Mouse (Mus musculus) brain, embryonic 18.5 days (tissue): ENCODE measurements around the gene Fam43a.

ENCODE experiments used
- DNase-seq: peaks from one replicate; pipeline ENCODE4 v3.0.0-alpha.2; 2012; ENCODE audit warnings: low read depth, low spot score

Gene Fam43a

DNA sequence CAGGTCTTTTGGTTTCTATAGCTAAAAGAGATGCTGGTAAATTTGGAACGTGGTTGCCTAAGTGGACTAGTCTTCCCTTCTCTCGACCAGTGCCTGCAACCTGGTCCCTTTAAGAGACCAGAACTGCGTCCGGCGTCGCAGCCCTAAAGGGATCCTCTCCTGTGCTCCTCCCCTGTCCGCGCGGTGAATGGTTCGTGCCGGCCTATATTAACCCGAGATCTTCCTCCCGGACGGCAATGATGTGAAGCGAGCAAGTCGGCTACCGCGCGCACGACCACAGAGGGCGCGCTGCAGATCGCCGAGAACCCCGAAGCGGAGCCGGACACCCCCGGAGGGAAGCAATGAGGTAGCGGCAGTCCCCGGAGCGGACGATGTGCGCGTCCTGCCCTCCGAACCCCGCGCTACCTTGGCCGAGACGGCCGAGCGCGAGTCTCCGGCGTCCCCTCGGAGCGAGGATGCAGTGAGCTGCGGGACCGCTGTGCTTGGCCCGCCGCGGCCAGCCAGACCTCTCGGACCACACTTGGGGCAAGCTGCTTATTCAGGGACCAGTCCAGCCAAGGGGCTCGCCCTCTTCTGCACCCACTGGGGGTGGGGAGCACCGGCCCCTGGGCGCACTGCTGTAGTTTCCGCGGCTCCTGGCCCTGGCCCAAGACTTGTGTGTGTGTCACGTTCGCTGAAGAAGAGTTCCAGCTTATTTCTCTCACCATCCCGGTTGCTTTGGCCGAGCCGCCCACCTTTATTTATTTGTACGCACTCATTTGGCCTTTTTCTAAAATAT lies at the start of gene Fam43a:
Gene Fam43a, plus strand, starts transcription at position 233 of the 778 bp plus-strand sequence.
- DNase-seq: no peak

DNA sequence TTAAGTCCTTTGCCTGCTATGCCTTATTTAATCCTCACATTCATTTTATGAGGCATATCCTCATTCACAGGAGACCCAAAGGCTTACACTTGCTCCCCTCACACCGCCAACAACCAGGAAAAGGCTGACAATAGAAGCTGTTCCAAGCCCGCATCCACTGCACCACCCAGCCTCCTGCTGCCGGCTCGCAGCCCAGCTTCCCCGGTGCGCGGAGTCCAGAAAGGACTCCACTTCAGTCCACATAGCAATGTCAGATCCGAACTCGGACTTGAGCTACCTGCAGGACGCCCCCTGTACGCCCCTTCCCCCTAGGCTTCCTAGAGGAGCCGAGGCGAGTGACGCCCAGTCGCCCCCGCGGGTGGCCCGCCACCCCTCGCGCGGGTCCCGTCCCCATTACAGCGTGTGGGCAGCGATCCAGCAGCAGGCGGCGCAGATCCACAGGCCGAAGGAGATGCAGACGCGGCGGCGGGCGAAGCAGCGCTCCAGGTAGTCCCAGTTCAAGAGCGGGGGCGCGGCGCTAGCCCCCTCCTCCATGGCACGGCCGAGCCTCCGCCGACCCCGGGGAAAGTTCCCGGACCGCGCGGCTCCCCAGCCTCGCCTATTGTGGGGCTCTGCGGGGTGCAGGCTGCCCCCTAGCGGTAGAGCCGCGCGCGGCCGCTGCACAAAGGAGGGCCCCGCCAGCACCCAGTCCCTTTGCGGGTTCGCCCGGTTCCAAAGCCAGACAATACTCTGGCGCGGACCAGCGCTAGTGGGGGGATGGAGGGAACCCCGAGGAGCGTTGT lies 49.4 kb upstream of the Fam43a start:
- no peak for DNase-seq

- no peak for DNase-seq
Observed at GRCm38 (mm10) chr16:30550748-30551192, 48.8 kb upstream of the Fam43a start, which contains the start of gene Tmem44. TSS of gene Tmem44 (minus strand) at chr16:30550842.

DNA sequence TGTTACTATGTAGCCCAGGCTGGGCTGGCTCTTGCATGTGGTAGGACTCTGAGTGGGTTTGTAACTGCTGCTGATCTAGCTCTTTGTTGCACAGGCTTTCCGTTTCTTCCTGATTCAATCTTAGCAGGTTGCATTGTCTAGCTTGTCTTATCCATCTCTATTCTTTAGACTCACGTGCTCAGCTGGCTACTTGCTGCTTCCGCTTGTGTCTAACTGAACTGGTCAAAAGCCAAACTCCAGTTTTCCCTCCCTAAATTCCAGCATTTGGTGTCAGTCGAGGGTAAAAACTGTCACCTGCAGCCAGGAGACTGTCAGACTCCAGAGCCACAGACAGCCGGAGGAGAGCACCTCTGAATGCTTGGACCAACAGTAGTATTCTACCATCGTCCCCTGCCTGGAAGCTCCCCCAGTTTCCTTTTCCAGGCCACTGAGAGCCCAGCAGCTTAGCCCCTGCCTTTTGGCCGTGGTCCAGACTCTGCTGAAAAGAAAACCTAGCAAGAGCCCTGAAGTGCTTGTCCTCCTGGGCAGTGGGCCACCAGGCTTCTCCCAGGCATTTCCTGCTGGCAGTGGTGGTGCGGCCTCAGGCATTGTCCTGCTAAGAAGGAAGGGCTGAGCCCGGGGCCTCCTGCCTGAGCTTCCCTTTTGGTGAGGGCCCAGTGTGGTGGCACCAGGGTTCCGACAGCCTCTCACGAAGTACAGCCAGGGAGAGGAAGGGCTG lies 46.7 kb upstream of the Fam43a start:
- peak; percentile 72 for DNase-seq

- no peak for DNase-seq
Observed at GRCm38 (mm10) chr16:30554109-30554508, 45.4 kb upstream of the Fam43a start.

DNA sequence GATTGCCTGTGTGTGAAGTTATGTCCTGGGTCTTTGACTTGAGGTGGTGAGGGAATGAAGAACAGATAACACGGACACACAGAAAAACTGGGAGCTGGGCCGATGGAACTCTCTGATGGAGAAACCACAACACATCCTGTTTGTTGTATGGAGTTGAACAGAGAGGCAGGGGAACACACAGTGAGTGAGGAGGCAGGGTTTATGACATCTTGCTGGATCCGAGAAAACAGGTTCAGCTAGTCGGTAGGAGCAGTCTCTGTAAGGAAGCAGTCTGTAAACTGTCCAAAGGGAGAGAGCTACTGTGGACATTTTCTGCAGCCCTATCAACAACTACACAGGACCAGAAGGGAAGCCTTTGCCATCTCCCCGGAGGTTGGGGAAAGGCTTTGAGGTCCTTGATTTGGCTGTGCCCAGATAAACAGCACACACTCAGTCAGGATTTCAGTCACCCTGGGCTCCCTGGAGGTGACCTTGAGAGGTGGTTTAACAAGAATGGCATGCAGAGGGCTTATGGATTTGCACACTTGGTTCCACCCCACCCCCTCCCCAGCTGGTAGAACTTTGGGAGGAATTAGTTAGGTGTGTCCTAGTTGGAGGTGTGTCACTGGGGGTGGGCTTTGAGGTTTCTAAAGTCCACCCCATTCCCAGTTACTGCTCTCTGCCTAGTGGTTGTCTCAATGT lies 40.1 kb upstream of the Fam43a start:
- no peak for DNase-seq

- DNase-seq: no peak
Observed at GRCm38 (mm10) chr16:30560601-30561000, 38.9 kb upstream of the Fam43a start.

- no peak for DNase-seq
Observed at GRCm38 (mm10) chr16:30565631-30566030, 33.9 kb upstream of the Fam43a start.

DNA sequence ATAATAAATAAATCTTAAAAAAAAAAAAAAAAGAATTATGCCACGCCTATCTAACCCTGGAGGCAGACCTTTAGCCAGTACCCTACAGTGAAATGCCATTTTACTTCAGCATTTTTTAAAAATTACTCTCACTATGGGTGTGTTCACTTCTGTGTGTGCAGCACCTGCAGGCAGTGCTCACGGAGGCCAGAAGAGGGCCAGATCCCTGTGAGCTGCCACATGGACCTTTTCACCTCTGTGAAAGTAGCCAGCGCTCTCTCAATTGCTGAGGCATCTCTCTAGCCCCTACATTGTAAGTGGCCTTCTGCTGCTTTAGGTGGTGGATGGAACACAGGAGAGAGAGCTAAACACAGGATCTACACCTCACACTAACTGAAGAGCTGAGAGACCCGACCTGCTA lies 29.4 kb upstream of the Fam43a start:
- no peak for DNase-seq

- no peak for DNase-seq
Observed at GRCm38 (mm10) chr16:30571378-30571777, 28.1 kb upstream of the Fam43a start.

- DNase-seq: no peak
Observed at GRCm38 (mm10) chr16:30572239-30572638, 27.3 kb upstream of the Fam43a start.

- no peak for DNase-seq
Observed at GRCm38 (mm10) chr16:30575815-30576214, 23.7 kb upstream of the Fam43a start.

DNA sequence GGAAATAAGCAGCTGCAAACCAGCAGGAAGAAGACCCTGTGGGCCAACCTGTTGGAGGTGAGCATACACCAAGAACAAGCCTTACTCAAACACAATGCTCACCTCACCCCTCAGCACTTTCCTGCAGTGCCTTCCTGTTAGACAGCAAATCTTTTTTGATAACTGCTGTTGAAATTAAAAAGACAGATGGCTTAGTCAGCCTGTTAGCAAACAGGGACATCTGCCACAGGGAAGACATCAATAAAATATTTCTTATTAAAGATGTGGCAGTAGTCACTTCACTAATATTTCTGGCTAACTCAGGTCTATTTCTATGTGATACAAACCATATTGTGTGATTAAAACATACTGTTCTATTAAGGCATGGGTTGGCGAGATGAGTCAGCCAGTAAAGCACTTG lies 23.1 kb upstream of the Fam43a start:
- no peak for DNase-seq

DNA sequence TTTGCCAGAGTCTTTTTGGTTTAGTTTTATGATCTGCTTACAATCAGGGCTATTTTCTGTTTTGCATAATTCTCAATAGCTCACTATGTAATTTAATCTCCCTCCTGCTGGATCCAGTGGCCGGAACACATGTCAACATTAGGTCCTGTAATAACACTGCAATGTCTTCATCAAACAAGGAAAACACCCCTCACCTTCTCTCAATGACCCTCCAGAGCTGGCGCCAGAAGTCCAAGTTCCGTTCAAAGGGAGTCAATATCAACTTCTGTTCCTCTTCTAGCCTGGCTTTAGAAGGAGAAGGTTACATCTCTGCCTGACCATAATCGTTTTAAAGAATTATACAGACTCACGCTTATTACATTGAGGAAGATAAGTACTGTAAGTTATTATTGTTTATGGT lies 18.8 kb upstream of the Fam43a start:
- DNase-seq: no peak

- DNase-seq: no peak
Observed at GRCm38 (mm10) chr16:30586935-30587493, 12.5 kb upstream of the Fam43a start.

GRCm38 (mm10) chr16:30587494-30588327 lies 11.8 kb upstream of the Fam43a start, which contains the start of gene Lsg1:
TSS of gene Lsg1 (minus strand) at chr16:30587592.
- peak; percentile 89 for DNase-seq

- no peak for DNase-seq
Observed at GRCm38 (mm10) chr16:30590264-30591209, 9.0 kb upstream of the Fam43a start.

DNA sequence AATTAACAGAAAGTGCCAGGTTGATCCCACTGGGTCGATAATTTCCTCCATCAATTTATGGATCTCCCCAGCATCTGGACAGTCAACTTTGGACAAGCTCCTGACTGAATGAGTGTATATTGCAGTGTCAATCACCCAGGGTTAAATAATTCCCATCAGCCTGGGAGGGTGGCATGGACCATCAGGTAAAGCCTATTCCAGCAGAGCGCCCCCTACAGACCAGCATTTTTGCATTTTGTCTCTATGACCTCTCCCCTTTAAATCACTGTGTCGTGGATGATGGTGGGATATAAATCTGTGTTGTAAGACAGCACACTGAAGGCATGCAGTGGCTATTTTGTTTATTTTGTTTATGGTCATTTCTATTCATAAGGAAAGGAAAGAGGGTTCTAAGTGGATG lies 7.5 kb upstream of the Fam43a start:
- no peak for DNase-seq

GRCm38 (mm10) chr16:30595356-30595755 lies 4.2 kb upstream of the Fam43a start:
- DNase-seq: no peak
